Mouse (Mus musculus) MEL (cell line): ENCODE data around the gene Dcun1d4. TPM values are rescaled to one million over a fixed set of nuclear protein-coding genes. Genes with fewer than 3 reads are reported as not detected.

Experiments
- DNase-seq: peaks from one replicate; pipeline ENCODE4 v3.0.0; 2011; ENCODE audit warnings: low read depth, low spot score
- H3K27ac ChIP-seq: 2 replicates; pipeline ENCODE4 v1.5.1; 2012; ENCODE audit warnings: low read depth, mild to moderate bottlenecking, control low read depth, low read length, moderate library complexity; ENCODE audit not compliant: control insufficient read depth
- H3K27me3 ChIP-seq, 2 experiments: fragments of 150-350 bp in 1 of 2; sonication (generic) in 1 of 2; 2 replicates each; pipeline ENCODE4 v1.6.1; 2012; ENCODE audit warnings: low read length in 2 of 2, mild to moderate bottlenecking in 2 of 2, improper control_type of control experiment in 1 of 2, moderate library complexity in 1 of 2; ENCODE audit not compliant: insufficient read depth in 2 of 2, control insufficient read depth in 1 of 2
- H3K36me3 ChIP-seq, 2 experiments: 2 replicates each; pipeline ENCODE4 v1.6.1; 2012 to 2014; ENCODE audit warnings: low read length in 2 of 2, improper control_type of control experiment in 1 of 2, inconsistent platforms in 1 of 2, mild to moderate bottlenecking in 1 of 2; ENCODE audit not compliant: insufficient read depth in 2 of 2, control insufficient read depth in 1 of 2
- H3K4me1 ChIP-seq, 2 experiments: fragments of 150-350 bp in 1 of 2; sonication (generic) in 1 of 2; 2 replicates each; pipeline ENCODE4 v1.6.1; 2012; ENCODE audit warnings: low read length in 2 of 2, improper control_type of control experiment in 1 of 2, mild to moderate bottlenecking in 1 of 2; ENCODE audit not compliant: insufficient read depth in 2 of 2, control insufficient read depth in 1 of 2
- H3K4me3 ChIP-seq, 2 experiments: fragments of 150-350 bp in 1 of 2; sonication (generic) in 1 of 2; 2 replicates each; pipeline ENCODE4 v1.5.1; 2012; ENCODE audit warnings: low read depth in 2 of 2, low read length in 2 of 2, mild to moderate bottlenecking in 2 of 2, moderate library complexity in 2 of 2, control low read depth in 1 of 2, improper control_type of control experiment in 1 of 2; ENCODE audit not compliant: control insufficient read depth in 1 of 2, insufficient read depth in 1 of 2
- H3K79me2 ChIP-seq: 2 replicates; pipeline ENCODE4 v1.6.1; 2012; ENCODE audit warnings: mild to moderate bottlenecking, low read length, moderate library complexity; ENCODE audit not compliant: control insufficient read depth, poor library complexity, insufficient read depth
- H3K9ac ChIP-seq: 2 replicates; pipeline ENCODE4 v1.6.1; 2012; ENCODE audit warnings: low read depth, mild to moderate bottlenecking, control low read depth, low read length, moderate library complexity; ENCODE audit not compliant: control insufficient read depth, poor library complexity, severe bottlenecking
- H3K9me3 ChIP-seq: fragments of 150-350 bp; sonication (generic); replicated peaks from 2 replicates; pipeline ENCODE4 v1.6.1; 2012; ENCODE audit warnings: mild to moderate bottlenecking, low read length, improper control_type of control experiment, moderate library complexity; ENCODE audit not compliant: insufficient read depth
- CHD1 ChIP-seq: IDR thresholded peaks from 2 replicates; pipeline ENCODE4 v1.6.1; 2012; ENCODE audit warnings: low read depth, mild to moderate bottlenecking, inconsistent platforms, low read length, improper control_type of control experiment
- CHD2 ChIP-seq: IDR thresholded peaks from 2 replicates; pipeline ENCODE4 v1.6.1; 2011; ENCODE audit warnings: low read length, improper control_type of control experiment
- E2F4 ChIP-seq: IDR thresholded peaks from 2 replicates; pipeline ENCODE4 v1.6.1; 2011; ENCODE audit warnings: low read depth, low read length, improper control_type of control experiment, borderline replicate concordance
- ELF1 ChIP-seq: IDR thresholded peaks from 2 replicates; pipeline ENCODE4 v1.6.1; 2014; ENCODE audit warnings: low read depth, mild to moderate bottlenecking, inconsistent platforms, low read length, improper control_type of control experiment, moderate library complexity
- EP300 ChIP-seq, 2 experiments: IDR thresholded peaks; 2 replicates each; pipeline ENCODE4 v1.6.1; 2011; ENCODE audit warnings: improper control_type of control experiment in 2 of 2, low read length in 2 of 2, low read depth in 1 of 2, mild to moderate bottlenecking in 1 of 2
- JUND ChIP-seq: IDR thresholded peaks from 2 replicates; pipeline ENCODE4 v1.6.1; 2011; ENCODE audit warnings: low read depth, mild to moderate bottlenecking, improper control_type of control experiment, low read length
- MAFK ChIP-seq: IDR thresholded peaks from 2 replicates; pipeline ENCODE4 v1.6.1; 2011; ENCODE audit warnings: low read depth, mild to moderate bottlenecking, low read length, improper control_type of control experiment, borderline replicate concordance
- MYB ChIP-seq: IDR thresholded peaks from 2 replicates; pipeline ENCODE4 v1.6.1; 2011; ENCODE audit warnings: mild to moderate bottlenecking, low read depth, low read length, improper control_type of control experiment
- MYC ChIP-seq: IDR thresholded peaks from 2 replicates; pipeline ENCODE4 v1.6.1; 2011; ENCODE audit warnings: low read depth, mild to moderate bottlenecking, low read length, improper control_type of control experiment, moderate library complexity
- POLR2A ChIP-seq, 2 experiments: IDR thresholded peaks; 2 replicates each; pipeline ENCODE4 v1.6.1; 2011 to 2012; ENCODE audit warnings: low read length in 2 of 2, mild to moderate bottlenecking in 2 of 2, control low read depth in 1 of 2, improper control_type of control experiment in 1 of 2, low read depth in 1 of 2, moderate library complexity in 1 of 2; ENCODE audit not compliant: control insufficient read depth in 1 of 2, insufficient read depth in 1 of 2, poor library complexity in 1 of 2
- POLR2AphosphoS2 ChIP-seq: IDR thresholded peaks from 2 replicates; pipeline ENCODE4 v1.6.1; 2011; ENCODE audit warnings: low read length, improper control_type of control experiment
- POLR2AphosphoS5 ChIP-seq: IDR thresholded peaks from 2 replicates; pipeline ENCODE4 v1.6.1; 2012; ENCODE audit warnings: low read depth, borderline replicate concordance, mild to moderate bottlenecking, inconsistent platforms, low read length, moderate library complexity, mixed read lengths
- SIN3A ChIP-seq: IDR thresholded peaks from 2 replicates; pipeline ENCODE4 v1.6.1; 2012; ENCODE audit warnings: low read length, improper control_type of control experiment, inconsistent platforms
- TAL1 ChIP-seq: IDR thresholded peaks from 2 replicates; pipeline ENCODE4 v1.6.1; 2012; ENCODE audit warnings: mild to moderate bottlenecking, inconsistent platforms, low read length, moderate library complexity, mixed read lengths
- TBP ChIP-seq: IDR thresholded peaks from 2 replicates; pipeline ENCODE4 v1.8.0; 2011; ENCODE audit warnings: low read depth, low read length, improper control_type of control experiment
- UBTF ChIP-seq: IDR thresholded peaks from 2 replicates; pipeline ENCODE4 v1.6.1; 2012; ENCODE audit warnings: low read depth, mild to moderate bottlenecking, inconsistent platforms, low read length, improper control_type of control experiment, moderate library complexity, borderline replicate concordance; ENCODE audit not compliant: insufficient read depth
- USF1 ChIP-seq: IDR thresholded peaks from 2 replicates; pipeline ENCODE4 v1.6.1; 2014; ENCODE audit warnings: low read depth, mild to moderate bottlenecking, inconsistent platforms, low read length, improper control_type of control experiment, moderate library complexity
- USF2 ChIP-seq, 2 experiments: IDR thresholded peaks; 2 replicates each; pipeline ENCODE4 v1.6.1; 2011 to 2012; ENCODE audit warnings: improper control_type of control experiment in 2 of 2, low read length in 2 of 2, borderline replicate concordance in 1 of 2, inconsistent platforms in 1 of 2, low read depth in 1 of 2, mild to moderate bottlenecking in 1 of 2; ENCODE audit not compliant: insufficient read depth in 1 of 2
- ZC3H11A ChIP-seq: IDR thresholded peaks from 2 replicates; pipeline ENCODE4 v1.6.1; 2012; ENCODE audit warnings: low read depth, mild to moderate bottlenecking, inconsistent platforms, low read length, improper control_type of control experiment
- ZMIZ1 ChIP-seq: IDR thresholded peaks from 2 replicates; pipeline ENCODE4 v1.6.1; 2012; ENCODE audit warnings: low read depth, mild to moderate bottlenecking, inconsistent platforms, low read length, improper control_type of control experiment, moderate library complexity
- ZNF384 ChIP-seq: IDR thresholded peaks from 2 replicates; pipeline ENCODE4 v1.6.1; 2012; ENCODE audit warnings: low read depth, mild to moderate bottlenecking, inconsistent platforms, low read length, improper control_type of control experiment
- polyA plus RNA-seq, 2 experiments: library from polyadenylated mRNA; stranded (reverse) in 1 of 2; unstranded in 1 of 2; fragments of >175 nt in 1 of 2; fragments of >200 nt in 1 of 2; gene quantifications; 2 replicates each; pipeline versions ENCODE4 v1.2.1 to v1.2.4; 2012; ENCODE audit warnings: low replicate concordance in 2 of 2, low read depth in 1 of 2; ENCODE audit not compliant: insufficient read length in 2 of 2, insufficient read depth in 1 of 2, missing spikeins in 1 of 2
- total RNA-seq: library from RNA; depleted of rRNA; stranded (reverse); fragments of 300-350 nt; gene quantifications from 2 replicates; pipeline ENCODE4 v1.2.3, GENCODE M21; 2012

Gene Dcun1d4
- total and polyA plus RNA-seq, 3 experiments: 7.6 to 10.0 TPM; not detected in 1

DNA sequence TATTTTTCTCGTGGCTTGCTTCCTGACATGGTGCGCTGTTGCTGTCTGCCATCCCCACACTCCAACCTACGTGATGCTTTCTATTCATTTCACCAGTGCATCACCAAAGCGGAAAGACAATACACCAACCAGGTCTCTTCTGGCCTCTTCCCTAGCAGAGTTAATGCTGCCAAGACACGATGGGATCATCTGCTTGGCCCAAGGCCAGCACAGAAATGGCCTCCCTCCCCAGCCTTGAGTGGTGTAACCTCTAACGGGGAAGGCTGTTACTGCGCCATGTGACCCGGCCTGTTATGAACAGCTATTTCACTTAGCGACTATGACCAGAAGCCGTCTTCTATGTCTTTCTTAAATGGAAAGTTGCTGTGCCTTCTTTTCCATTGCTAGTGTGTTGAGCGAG is 73.1 kb downstream of the Dcun1d4 start:
- Histone ChIP-seq H3K9me3 (no peaks in the 10 kb centered on the region), H3K27ac (no peak overlapping the region), H3K4me1 (no peaks in the 10 kb centered on the region), H3K9ac (no peak overlapping the region), H3K27me3 (no peaks in the 10 kb centered on the region), H3K4me3 (no peak overlapping the region), H3K36me3 (peaks cover 0 to 10% of the 10 kb centered on the region in 2 experiments; a peak in 2 of 4 replicates), H3K79me2 (no peaks in the 10 kb centered on the region)
- no peak for DNase-seq
- TF ChIP-seq MYC: no peak
- no peak for TF ChIP-seq CHD2
- TF ChIP-seq USF1: no peak
- TF ChIP-seq POLR2AphosphoS5: no peak
- TF ChIP-seq UBTF: no peak
- TF ChIP-seq MAFK: no peak
- no peak for TF ChIP-seq ZC3H11A
- no peak for TF ChIP-seq ZNF384
- TF ChIP-seq USF2 (IDR thresholded peaks at IDR 0.05; ENCODE audit: borderline replicate concordance in 1 of 2, insufficient read depth in 1 of 2, low read depth in 1 of 2, low read length in 2 of 2): no peak
- no peak for TF ChIP-seq MYB
- no peak for TF ChIP-seq EP300 (IDR thresholded peaks at IDR 0.05; ENCODE audit: low read depth in 1 of 2, low read length in 2 of 2)
- no peak for TF ChIP-seq JUND
- no peak for TF ChIP-seq E2F4
- TF ChIP-seq, all 39 proteins: peak for 0

DNA sequence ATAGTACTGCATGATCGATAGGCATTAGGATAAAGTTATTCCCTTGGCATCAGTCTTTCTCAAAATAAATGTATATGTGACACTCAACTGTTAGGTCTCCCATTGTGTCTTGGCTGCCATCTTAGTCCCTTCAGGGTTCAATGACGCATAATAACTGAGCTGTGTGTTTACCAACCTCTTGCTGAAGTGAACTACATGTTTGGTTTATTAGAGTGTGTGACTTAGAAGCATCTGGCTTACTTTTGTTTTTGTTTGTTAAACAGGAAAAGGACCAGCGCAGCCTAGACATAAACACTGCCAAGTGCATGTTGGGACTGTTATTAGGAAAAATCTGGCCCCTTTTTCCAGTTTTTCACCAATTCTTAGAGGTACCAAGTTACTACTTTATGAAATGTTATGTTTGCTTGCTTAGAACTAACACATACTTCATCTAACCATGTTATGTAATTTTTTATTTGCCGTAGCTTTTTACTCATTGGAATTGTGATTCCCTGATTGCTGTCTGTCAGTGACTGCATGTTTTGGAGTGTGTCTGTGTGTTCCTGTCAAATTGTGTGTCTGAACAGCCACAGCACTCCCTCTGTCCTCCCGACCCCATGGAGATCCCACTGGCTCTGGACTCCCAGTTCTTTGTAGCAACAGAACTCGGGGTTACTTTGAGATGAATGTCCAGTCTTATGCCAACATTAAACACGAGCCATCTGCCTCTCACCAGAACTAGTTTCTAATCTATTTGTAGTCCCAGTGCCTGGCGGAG is 74.5 kb downstream of the Dcun1d4 start:
- Histone ChIP-seq H3K36me3 (peaks cover 0 to 6% of the 10 kb centered on the region in 2 experiments; a peak in 2 of 4 replicates), H3K4me3 (no peak overlapping the region), H3K9ac (no peak overlapping the region), H3K4me1 (no peaks in the 10 kb centered on the region), H3K9me3 (no peaks in the 10 kb centered on the region), H3K27me3 (no peaks in the 10 kb centered on the region), H3K79me2 (no peaks in the 10 kb centered on the region), H3K27ac (no peak overlapping the region)
- TF ChIP-seq TBP (no peak), JUND (no peak), TAL1 (no peak), ELF1 (no peak), UBTF (no peak), ZMIZ1 (no peak), POLR2A (IDR thresholded peaks at IDR 0.05; ENCODE audit: control insufficient read depth in 1 of 2, insufficient read depth in 1 of 2, low read depth in 1 of 2, low read length in 2 of 2, poor library complexity in 1 of 2) (no peak), USF2 (IDR thresholded peaks at IDR 0.05; ENCODE audit: borderline replicate concordance in 1 of 2, insufficient read depth in 1 of 2, low read depth in 1 of 2, low read length in 2 of 2) (no peak), POLR2AphosphoS2 (no peak), ZNF384 (no peak), CHD1 (no peak), SIN3A (no peak), MYC (no peak)
- no peak for DNase-seq
